Mouse (Mus musculus) kidney, adult 2 months (tissue): ENCODE measurements around the gene Gm5136.

ENCODE experiments used
- CTCF ChIP-seq: fragments of 200-500 bp; conservative IDR thresholded peaks from 2 replicates; pipeline ENCODE4 v1.5.1; 2011; ENCODE audit warnings: low read depth, mild to moderate bottlenecking, control low read depth, low read length, moderate library complexity, mixed read lengths; ENCODE audit not compliant: insufficient read depth, insufficient read length
- POLR2A ChIP-seq: fragments of 200-500 bp; IDR thresholded peaks from one replicate; pipeline ENCODE4 v1.6.1; 2011; ENCODE audit warnings: low read depth, low read length, control low read depth

DNA sequence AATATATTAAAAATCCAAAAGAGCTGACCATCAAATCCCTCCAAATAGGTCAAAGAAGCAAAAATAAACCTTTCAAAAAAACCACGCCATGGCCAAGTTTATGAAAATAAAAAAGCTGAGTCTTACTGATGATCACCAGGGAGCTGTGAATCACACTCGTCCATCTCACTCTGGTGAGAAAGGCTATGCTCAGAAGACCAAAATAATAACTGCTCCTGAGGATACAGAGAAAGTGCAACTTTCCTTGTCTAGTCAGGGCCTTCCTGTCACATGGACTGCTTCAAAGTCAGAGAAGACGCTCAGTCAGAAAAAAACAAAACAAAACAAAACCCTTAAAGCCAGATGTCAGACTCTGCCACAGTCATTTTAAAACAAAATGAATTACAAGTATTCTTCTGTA is 39.7 kb downstream of the Gm5136 start:
- TF ChIP-seq POLR2A (no peak), CTCF (no peak)
